Mouse (Mus musculus) liver, embryonic 14.5 days (tissue): Measurements from ENCODE around the gene Fry.

ENCODE experiments used
- CTCF ChIP-seq: IDR thresholded peaks from 2 replicates; pipeline ENCODE4 v1.5.1; 2016; ENCODE audit warnings: antibody characterized with exemption, low read depth, control low read depth
- EP300 ChIP-seq: IDR thresholded peaks from 2 replicates; pipeline ENCODE4 v1.6.1; 2016; ENCODE audit warnings: antibody characterized with exemption, low read depth

- TF ChIP-seq CTCF (no peak), EP300 (no peak)
Observed at GRCm38 (mm10) chr5:150490285-150490684, 371.8 kb downstream of the Fry start.
